Mouse (Mus musculus) kidney, adult 2 months (tissue): ENCODE results near the gene Wdr86. TPM values are rescaled to one million over a fixed set of nuclear protein-coding genes. Genes with fewer than 3 reads are reported as not detected.

Experiments used
- DNase-seq: peaks from one replicate; pipeline ENCODE4 v3.0.0; 2021
- H3K27ac ChIP-seq: fragments of 200-500 bp; 2 replicates; pipeline ENCODE4 v1.5.1; 2012; ENCODE audit warnings: low read depth, low read length, control low read depth, inconsistent platforms; ENCODE audit not compliant: insufficient read depth
- H3K27me3 ChIP-seq: fragments of 200-500 bp; replicated peaks from 2 replicates; pipeline ENCODE4 v1.6.1; 2012; ENCODE audit warnings: mild to moderate bottlenecking, moderate library complexity, low read length, inconsistent platforms; ENCODE audit not compliant: control insufficient read depth, insufficient read depth
- H3K36me3 ChIP-seq: fragments of 200-500 bp; 2 replicates; pipeline ENCODE4 v1.6.1; 2012; ENCODE audit warnings: mild to moderate bottlenecking, moderate library complexity, low read length, inconsistent platforms; ENCODE audit not compliant: control insufficient read depth, insufficient read depth
- H3K4me1 ChIP-seq: fragments of 200-500 bp; 2 replicates; pipeline ENCODE4 v1.6.1; 2011; ENCODE audit warnings: low read length; ENCODE audit not compliant: control insufficient read depth, insufficient read depth
- H3K4me3 ChIP-seq: fragments of 200-500 bp; 2 replicates; pipeline ENCODE4 v1.5.1; 2011; ENCODE audit warnings: mild to moderate bottlenecking, low read depth, low read length, control low read depth; ENCODE audit not compliant: insufficient read depth
- CTCF ChIP-seq: fragments of 200-500 bp; conservative IDR thresholded peaks from 2 replicates; pipeline ENCODE4 v1.5.1; 2011; ENCODE audit warnings: low read depth, mild to moderate bottlenecking, control low read depth, low read length, moderate library complexity, mixed read lengths; ENCODE audit not compliant: insufficient read depth, insufficient read length
- POLR2A ChIP-seq: fragments of 200-500 bp; IDR thresholded peaks from one replicate; pipeline ENCODE4 v1.6.1; 2011; ENCODE audit warnings: low read depth, low read length, control low read depth
- WGBS: fragments of 180-500 bp; shearing (Covaris S2); methylation state at CpG from one replicate; pipeline ENCODE4 v1.1.7; 2018; 5-methylcytosine and 5-hydroxymethylcytosine counted together
- polyA plus RNA-seq: library from polyadenylated mRNA; depleted of rRNA; stranded (reverse); fragments of >200 nt; gene quantifications from 2 replicates; pipeline ENCODE4 v1.2.3, GENCODE M21; 2012

Wdr86 gene
- polyA plus RNA-seq, 1 experiment: 7.0 TPM

DNA sequence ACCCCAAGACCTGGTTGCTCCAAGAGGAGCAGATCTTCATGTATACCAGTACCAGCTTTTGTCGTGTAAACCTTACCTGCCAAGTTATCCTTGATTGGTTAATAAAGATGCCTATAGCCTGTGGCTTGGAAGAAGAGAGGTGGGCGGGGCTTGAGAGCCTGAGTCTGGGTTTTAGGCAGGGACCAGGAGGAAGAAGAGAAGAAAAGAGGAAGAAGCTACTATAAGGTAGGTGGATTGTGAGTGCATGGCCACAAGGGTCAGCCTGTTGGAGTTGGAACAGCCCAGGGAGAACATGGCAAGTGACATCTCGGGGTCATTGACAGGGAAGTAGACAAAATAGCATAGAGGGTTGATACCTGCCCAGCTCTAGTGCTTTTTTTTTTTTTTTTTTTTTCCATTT is 10.7 kb downstream of the Wdr86 start:
- no peak for DNase-seq
- Histone ChIP-seq H3K27me3 (no peaks in the 10 kb centered on the region), H3K4me1 (no peaks in the 10 kb centered on the region), H3K36me3 (no peaks in the 10 kb centered on the region), H3K27ac (no peak overlapping the region), H3K4me3 (no peak overlapping the region)
- WGBS: 91% methylated on average over 3 of the region's 3 CpGs
- TF ChIP-seq CTCF (no peak), POLR2A (no peak)

DNA sequence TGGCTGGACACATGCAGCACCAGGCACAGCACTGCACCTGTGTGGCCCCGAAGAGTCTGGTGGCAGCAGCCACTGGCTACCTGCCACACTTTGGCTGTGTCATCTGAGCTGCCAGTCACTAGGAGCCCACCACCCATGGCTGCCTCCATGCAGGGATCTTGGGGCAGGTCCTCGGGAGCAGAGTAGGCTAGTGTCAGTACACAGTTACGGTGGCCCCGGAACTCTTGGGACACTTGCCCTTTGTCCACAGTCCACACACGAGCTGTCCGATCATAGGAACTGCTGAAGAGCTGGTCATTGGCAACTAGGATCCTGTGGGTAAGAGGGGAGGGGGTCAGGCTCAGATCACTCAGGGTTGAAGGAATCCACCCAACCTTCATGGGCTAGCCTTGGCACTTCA is 12.5 kb downstream of the Wdr86 start:
- Histone ChIP-seq H3K27me3 (no peaks in the 10 kb centered on the region), H3K4me1 (peaks cover 3% of the 10 kb centered on the region; the same call in 1 of the 2 replicates), H3K4me3 (no peak overlapping the region), H3K27ac (no peak overlapping the region), H3K36me3 (no peaks in the 10 kb centered on the region)
- TF ChIP-seq POLR2A: no peak
- 82% methylated on average over 6 of the region's 6 CpGs for WGBS
- DNase-seq: peak; percentile 32

DNA sequence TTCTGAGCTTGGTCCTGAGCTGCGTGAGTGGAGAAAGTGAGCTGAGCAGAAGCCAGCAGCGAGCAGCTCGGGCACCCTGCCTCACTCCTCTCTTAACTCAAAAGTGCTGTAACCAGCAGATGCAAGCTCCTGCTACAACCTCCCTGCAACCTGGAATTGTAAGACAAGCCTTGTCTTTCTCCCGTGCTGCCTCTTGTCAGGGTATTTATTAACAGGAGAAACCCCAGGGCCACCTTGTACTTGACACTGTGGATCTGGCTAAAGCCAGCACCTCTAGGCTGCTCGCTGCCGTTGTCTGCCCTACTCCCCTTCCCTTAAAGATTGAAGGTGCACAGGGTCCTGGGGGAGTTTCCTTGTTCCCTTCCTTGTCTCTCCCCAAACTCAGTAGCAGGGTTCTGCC is 16.5 kb downstream of the Wdr86 start:
- no peak overlapping the region for H3K27ac ChIP-seq
- peaks cover 4% of the 10 kb centered on the region; the same call in 1 of the 2 replicates for H3K4me1 ChIP-seq
- WGBS: 29% methylated on average over 6 of the region's 6 CpGs
- H3K4me3 ChIP-seq: no peak overlapping the region
- peaks cover 2% of the 10 kb centered on the region; the same call in 1 of the 2 replicates for H3K36me3 ChIP-seq
- peak; percentile 63 for DNase-seq
- no peaks in the 10 kb centered on the region for H3K27me3 ChIP-seq
- TF ChIP-seq POLR2A: no peak
- TF ChIP-seq CTCF: no peak

DNA sequence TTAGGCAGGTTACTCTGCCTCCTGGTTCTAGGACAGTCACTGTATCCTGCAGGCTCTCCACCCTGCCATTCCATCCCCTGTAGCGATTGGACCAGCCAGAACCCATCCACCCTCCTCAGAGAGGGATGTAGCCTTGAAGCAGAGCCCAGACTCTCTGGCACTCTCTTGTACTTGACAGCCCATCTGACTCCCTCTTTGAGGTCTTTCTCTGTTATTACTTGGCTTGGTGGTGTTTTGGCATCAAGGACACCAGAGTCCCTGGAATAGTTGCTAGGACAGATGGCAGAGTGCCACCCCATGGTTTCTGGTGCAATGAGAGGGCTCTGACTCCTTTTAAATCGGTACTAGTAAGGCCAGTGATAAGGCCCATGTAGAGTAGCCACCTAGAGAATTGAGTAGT is 17.3 kb downstream of the Wdr86 start:
- H3K4me1 ChIP-seq: peaks cover 4% of the 10 kb centered on the region; the same call in 1 of the 2 replicates
- WGBS: 72% methylated on average over 2 of the region's 2 CpGs
- no peak for TF ChIP-seq CTCF
- TF ChIP-seq POLR2A: no peak
- H3K36me3 ChIP-seq: peaks cover 2% of the 10 kb centered on the region; the same call in 1 of the 2 replicates
- H3K4me3 ChIP-seq: no peak overlapping the region
- no peak overlapping the region for H3K27ac ChIP-seq
- DNase-seq: no peak
- H3K27me3 ChIP-seq: no peaks in the 10 kb centered on the region

DNA sequence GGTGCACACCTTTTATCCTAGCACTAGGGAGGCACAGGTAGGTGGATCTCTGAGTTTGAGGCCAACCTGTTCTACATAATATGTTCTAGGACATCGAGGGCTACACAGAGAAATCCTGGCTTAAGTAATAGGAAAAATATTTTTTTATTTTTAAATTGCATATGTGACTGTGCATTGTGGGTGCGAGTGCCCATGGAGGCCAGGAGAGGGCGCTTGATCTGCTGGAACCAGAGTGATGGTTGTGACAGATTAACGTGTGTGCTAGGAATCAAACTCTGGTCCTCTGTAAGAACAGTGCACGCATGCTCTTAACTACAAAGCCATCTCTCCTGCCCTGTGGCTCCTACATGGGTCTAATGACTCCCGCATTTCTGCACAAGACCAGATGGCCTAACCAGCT is 18.9 kb downstream of the Wdr86 start:
- TF ChIP-seq CTCF (0 out of 2 replicates have a peak, but pooled peaks have one; percentile 23), POLR2A (no peak)
- no peak for DNase-seq
- H3K4me3 ChIP-seq: no peak overlapping the region
- peaks cover 4% of the 10 kb centered on the region; the same call in 1 of the 2 replicates for H3K4me1 ChIP-seq
- H3K27me3 ChIP-seq: no peaks in the 10 kb centered on the region
- no peak overlapping the region for H3K27ac ChIP-seq
- peaks cover 3% of the 10 kb centered on the region; the same call in 1 of the 2 replicates for H3K36me3 ChIP-seq
- WGBS: 97% methylated on average over 6 of the region's 6 CpGs

DNA sequence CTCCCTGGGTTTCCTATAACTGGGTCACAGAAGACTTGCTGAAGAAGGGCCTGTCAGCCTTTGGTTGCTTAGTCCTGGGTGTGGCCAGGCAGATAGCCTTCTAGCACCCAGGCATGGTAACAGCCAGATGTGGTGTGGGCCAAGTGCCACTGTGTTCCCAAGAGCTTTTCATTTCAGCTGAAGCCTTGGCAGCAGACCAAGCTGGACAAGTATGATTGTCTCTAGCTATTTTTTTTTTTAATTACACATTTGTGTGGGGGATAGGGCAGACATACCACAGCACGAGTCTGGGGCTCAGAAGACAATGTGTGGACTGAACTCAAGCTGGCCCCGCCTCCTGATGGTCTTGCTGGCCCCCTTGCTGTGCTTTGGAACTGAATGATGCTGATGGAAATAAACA is 20.6 kb downstream of the Wdr86 start:
- peaks cover 12% of the 10 kb centered on the region for H3K36me3 ChIP-seq
- H3K27ac ChIP-seq: no peak overlapping the region
- TF ChIP-seq POLR2A: no peak
- no peak for TF ChIP-seq CTCF
- H3K27me3 ChIP-seq: no peaks in the 10 kb centered on the region
- DNase-seq: peak; percentile 33
- WGBS: 75% methylated on average over 2 of the region's 2 CpGs
- H3K4me3 ChIP-seq: no peak overlapping the region
- H3K4me1 ChIP-seq: peaks cover 4% of the 10 kb centered on the region; the same call in 1 of the 2 replicates

DNA sequence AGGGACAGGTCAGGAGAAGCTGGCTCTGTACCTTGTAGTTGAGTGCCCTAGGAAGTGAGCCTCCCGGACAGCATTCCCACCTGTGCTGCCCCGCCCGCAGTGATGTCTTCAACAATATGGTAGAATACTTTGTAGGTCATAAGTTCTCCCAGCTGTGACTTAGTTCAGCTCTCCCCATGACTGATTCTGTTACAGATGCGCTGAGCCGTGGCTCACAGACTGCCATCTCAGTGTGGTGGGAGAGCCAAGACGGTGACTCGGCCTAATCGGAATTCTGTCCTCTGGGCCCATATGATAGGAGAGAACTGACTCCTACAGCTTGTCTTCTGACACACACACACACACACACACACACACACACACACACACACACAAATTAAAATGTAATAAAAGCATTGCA is 25.9 kb downstream of the Wdr86 start:
- no peak for TF ChIP-seq CTCF
- Histone ChIP-seq H3K4me3 (no peak overlapping the region), H3K36me3 (peaks cover 10% of the 10 kb centered on the region), H3K4me1 (no peaks in the 10 kb centered on the region), H3K27ac (no peak overlapping the region), H3K27me3 (no peaks in the 10 kb centered on the region)
- DNase-seq: no peak
- WGBS: 64% methylated on average over 8 of the region's 8 CpGs

DNA sequence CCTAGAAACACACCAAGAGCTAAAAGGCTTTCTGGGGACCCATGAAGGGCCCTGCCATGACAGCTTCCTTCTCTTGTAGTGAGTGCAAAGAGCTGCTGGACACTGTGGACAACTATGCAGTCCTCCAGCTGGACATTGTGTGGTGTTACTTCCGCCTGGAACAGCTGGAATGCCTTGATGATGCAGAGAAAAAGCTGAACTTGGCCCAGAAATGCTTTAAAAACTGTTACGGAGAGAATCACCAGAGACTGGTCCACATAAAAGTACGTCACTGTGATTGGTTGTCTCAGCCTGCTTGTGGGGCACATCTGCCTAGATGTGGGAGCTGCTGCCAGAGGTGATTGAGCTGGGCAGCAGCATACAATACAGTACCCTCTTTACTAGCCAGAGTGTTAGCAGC is 29.3 kb downstream of the Wdr86 start:
- WGBS: 82% methylated on average over 3 of the region's 3 CpGs
- no peaks in the 10 kb centered on the region for H3K4me1 ChIP-seq
- H3K27me3 ChIP-seq: no peaks in the 10 kb centered on the region
- peak; percentile 46 for DNase-seq
- H3K27ac ChIP-seq: no peak overlapping the region
- no peak overlapping the region for H3K4me3 ChIP-seq
- H3K36me3 ChIP-seq: peaks cover 8% of the 10 kb centered on the region
- TF ChIP-seq POLR2A: no peak
- TF ChIP-seq CTCF: no peak
